Mouse (Mus musculus): Measurements from ENCODE around the gene Ccdc163.

The Ccdc163 gene

DNA sequence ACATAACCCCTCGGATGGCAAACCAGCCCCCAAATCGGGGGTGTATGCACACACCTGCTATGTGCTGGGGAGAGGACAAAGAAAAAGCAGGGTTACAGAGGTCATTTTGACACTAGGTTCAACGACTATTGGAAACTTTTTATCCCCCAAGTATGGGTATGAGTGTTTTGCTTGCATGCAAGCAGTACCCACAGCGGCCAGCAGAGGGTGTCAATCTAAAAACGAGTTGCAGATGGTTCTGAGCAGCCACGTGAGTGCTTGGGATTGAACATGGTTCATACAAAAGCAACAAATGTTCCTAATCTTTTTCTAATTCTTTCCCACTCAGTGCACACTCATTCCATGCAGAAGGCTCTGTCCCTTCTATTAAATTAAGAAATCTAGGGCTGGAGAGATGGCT lies 4.5 kb upstream of the Ccdc163 start:
- DNase-seq (ENCODE audit: low spot score in 2 of 2) = peak; percentile 46 to 52

DNA sequence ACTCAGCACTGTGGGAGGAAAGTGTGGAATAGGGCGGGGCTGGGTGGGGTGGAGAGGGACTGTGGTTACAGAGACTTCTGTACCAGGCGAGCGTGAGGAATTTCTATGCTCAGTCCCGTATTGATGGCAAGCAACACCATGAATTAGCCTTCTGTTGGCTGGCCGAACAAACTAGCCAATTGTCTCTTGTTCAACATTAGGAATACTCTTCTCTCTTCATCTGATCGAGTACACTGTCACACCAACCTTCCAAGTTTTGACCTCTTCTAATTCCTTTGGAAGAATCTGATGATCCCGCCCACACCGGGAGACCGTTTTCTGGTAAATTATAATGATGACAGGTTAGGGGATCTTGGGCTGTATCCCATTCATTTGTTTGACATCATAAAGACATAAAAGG lies 643 bp upstream of the Ccdc163 start:
- DNase-seq (ENCODE audit: low spot score in 2 of 2) = peak in 1 of 2 experiments; percentile 18

DNA sequence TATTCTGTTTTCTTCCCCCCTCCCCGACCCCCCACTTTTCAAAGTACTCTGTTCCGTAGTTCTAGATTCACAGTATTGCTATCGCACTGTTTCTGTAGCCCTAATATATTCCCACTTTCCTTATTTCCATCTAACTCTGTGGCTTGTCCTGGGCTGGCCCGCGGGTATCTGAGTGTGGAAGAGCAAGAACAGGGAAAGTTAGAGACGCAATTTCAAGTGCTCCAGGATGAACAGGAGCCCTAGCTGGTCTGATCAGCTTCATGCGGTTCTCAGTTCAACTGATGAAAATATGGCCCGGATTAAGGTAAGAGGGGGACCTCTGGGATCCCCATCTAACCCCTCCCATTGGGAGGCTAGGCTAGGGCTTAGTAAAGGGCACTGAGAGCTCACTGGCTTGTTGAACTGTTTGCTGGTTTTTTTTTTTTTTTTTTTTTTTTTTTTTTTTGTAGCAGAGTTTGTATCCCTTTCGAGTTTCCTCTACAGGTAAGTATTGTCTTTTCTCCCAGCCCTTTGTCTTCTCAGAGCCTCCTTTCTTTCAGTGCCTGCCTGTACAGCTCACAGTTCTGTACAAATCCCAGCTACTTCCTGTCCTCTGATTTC lies 582 bp downstream of the Ccdc163 start:
- no peak for DNase-seq (ENCODE audit: low spot score in 2 of 2)

DNA sequence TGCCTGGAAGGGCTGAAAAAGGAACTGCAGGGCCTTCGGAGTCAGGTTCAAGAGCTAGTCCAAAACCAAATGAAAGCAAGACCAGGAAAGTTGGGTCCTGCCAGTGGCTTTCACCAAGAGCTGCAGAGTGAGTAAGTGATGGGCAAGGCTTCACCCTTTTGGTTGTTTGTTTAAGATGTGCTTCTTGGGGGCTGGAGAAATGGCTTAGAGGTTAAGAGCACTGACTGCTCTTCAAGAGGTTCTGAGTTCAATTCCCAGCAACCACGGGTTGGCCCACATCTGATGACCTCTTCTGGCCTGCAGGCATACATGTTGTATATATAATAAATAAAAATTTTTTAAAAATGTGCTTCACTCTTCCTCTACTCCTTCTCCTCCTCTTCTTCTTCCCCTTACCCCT lies 1.8 kb downstream of the Ccdc163 start:
- no peak for DNase-seq (ENCODE audit: low spot score in 2 of 2)

DNA sequence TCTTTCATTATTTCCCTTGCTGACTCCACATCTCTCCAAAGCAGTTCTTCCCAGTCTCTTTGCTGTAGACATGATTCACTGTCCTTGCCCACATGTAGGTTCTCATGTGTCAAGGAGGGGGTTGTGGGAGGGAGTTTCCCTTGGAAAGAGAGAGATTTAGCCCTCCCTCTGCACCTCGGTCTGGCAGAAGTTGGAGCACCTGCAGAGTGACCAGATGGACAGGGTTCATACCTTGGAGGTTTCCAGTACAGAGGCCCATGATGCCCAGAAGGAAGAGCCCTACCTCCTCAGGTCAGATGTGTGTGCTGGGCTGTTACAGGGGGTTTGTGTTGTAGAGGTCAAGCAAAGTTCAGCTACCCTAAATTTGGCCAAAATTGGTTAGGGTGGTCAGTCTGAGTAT lies 4.2 kb downstream of the Ccdc163 start:
- no peak for DNase-seq (ENCODE audit: low spot score in 2 of 2)

DNA sequence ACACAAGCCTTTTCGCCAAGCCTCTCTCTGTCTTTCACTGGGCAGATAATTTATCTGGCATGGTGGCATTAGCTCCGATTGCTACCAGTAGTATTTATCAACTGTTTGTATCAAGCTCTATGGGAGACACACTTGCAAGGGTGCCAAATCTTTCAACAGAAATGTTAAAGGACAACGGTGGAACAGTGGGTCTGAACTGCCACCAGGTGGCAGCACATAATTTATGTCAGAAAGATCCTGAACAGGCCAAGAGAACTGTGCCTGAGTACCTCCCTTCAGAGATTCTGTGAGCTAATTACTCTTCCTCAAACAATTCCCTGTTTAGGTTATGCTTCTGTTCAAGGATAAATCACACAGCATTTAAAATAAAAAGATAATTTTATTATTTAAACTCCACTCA lies 11.1 kb downstream of the Ccdc163 start:
- DNase-seq (ENCODE audit: low spot score in 2 of 2) = peak; percentile 25 to 45

DNA sequence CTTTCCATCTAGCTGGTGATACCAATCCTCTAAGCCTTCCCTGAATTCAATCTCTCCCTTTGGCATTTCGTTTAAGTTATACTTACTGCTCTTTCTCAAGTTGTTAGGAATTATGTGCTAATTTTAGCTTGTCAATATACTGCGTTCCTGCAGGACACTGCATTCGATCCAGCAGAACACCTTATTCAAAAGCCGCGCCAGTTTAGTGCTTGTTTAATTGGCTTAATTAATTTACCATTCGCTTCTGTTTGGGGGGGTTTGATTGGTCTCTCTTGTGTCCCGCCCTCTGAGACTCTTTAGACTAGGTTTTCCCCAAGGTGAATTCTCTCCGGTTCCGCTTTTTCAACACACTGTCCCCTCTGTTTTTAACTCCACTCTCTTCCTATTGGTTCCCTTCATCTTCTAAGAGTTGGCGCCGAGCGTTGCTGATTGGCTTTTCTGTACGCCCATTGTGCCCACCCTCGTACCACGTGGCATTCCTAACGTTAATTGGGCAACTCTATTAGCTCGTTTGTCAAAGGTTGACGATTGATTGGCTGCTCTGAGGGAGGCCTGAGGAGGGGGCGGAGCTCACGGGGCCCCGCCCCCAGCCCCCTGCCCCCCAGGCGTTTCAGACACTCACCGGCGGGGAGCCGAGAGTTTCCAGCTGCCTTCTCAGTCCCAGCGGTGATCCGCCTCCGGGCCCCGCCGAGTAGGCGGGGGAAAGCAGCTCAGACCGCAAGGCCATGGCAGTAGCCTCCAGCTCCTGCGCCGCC lies 12.2 kb downstream of the Ccdc163 start, which contains the start of gene Tesk2:
TSS of gene Tesk2 (plus strand) at position 606 of the 755 bp plus-strand sequence.
- DNase-seq (ENCODE audit: low spot score in 2 of 2) = peak; percentile 72 to 79

DNA sequence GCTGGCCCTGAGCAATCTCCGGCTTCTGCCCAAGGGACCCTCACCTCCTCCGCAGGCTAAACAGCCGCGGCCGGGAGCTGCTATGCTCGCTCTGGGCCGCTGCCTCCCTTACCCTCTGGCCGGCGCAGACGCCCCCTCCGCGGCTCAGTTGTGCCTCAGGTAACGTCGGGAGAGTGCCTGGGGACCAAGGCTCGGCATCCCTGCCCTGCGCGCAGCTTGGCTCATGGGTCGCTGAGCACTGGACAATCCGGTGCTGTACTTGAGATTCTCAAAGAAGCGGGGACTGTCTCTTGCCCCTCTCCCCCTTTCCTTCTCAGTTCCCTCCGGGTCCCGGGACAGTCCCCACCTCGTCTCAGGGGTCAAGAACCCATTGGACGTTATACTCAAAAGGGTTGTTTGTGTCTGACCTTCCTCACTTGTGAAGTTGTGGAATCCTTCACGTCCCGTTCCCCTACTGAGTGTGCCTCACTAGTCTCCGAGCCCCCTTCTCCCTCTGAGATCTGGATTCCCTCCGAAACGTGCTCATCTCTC lies 12.9 kb downstream of the Ccdc163 start:
- DNase-seq (ENCODE audit: low spot score in 2 of 2) = no peak

DNA sequence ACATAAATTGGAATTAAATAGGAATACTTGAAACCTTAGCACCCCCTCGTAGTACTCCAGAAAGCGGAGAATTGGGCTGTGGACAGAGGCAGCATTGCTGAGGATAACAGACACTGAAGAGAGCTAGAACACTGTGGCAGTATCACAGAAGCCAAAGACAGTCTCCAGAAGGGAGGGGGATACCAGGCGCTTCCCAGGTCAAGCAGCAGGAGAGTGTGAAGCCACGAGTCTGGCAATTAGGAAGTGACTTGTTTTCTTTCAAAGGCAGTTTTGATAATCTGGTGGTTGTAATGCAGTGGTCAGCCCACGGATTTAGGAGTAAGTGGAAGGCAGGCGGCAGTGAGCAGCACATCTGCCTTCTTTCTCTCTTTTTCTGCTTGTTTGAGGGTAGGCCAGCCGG lies 13.9 kb downstream of the Ccdc163 start:
- no peak for DNase-seq (ENCODE audit: low spot score in 2 of 2)

DNA sequence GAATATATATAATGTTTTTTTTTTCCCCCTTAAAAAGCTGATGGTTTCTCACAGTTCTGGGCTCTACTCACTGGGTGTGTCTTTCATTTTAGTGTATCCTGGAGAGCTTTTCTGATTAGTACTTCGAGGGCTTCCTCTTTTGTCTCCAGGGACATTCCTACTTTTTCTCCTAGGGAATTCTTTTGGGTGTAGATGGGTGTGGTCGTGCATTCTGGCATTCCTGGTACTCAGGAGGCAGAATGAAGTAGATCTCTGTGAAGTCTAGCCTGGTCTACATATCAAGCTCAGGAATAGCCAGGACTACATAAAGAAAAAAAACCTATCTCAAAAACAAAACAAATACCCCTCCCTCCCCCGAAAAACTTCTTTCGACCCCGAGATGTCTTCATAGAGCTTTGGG lies 17.1 kb downstream of the Ccdc163 start:
- no peak for DNase-seq (ENCODE audit: low spot score in 2 of 2)

DNA sequence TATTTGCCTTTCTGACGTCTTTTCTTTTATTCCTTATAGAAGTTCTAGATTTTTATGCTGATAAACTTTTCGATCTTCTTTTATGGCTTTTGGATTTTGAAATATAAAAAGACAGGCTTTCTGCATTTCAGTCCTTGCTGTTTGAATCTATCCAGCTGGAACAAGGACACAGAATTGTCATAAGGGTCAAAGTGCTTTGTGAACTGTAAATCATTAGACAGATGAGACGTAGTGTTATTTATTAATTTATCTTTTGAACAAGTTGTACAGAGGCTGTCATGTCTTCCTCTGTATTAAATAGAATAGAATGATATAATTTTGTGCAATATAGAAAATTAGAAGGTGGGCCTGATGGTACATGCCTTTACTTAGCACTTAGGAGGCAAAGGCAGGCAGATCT lies 19.1 kb downstream of the Ccdc163 start:
- no peak for DNase-seq (ENCODE audit: low spot score in 2 of 2)

DNA sequence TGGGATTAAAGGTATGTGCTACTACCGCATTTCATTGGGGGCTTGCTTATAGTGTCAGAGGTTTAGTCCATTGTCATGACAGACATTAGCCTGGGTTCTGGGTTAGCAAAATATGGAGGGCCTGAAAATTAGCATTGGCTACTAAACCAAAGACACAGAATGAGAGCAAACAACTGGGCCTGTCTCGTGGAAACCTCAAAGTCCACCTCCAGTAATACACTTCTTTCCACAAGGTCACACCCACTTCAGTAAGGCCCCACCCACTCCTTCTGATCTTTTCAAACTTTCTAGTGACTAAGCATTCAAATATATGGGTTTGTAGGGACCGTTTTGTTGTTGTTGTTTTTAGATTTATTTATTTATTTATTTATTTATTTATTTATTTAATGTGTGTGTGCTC lies 21.2 kb downstream of the Ccdc163 start:
- DNase-seq (ENCODE audit: low spot score in 2 of 2) = no peak

DNA sequence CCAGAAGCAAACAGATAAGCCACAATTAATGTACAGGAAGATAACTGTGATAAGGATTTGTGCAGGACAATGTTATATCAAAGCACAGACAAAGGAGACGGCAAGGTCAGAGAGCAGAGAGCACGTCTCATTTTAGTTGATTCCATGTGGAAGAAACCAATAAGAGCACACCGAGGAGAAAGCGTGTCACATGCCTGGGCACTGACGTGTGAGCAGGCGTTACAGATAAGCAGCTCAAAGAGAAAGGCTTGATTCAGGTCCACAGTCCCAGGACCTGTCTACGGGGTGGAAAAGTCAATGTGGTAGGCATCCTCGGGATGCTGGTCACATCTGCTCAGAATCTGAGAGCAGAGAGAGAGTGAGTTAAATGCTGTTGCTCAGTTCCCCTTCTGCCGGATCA lies 22.8 kb downstream of the Ccdc163 start:
- DNase-seq (ENCODE audit: low spot score in 2 of 2) = no peak

DNA sequence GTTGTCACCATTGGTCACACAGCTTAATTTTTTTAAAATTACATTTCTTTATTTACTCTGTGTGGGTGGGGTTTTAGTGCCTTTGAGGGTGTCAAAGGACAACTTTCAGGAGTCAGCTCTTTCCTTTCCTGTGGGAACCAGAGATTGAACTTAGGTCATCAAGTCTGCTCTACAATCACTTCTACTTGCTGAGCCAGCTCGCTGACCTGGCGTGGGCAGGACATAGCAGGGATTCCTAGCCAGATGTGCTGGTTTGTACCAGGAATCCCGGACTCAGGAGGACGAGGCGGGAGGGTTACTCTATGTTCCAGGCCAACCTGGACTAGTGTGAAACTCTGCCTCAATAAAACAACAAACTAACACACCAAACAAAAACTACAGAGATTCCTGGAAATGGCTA lies 24.0 kb downstream of the Ccdc163 start:
- no peak for DNase-seq (ENCODE audit: low spot score in 2 of 2)

DNA sequence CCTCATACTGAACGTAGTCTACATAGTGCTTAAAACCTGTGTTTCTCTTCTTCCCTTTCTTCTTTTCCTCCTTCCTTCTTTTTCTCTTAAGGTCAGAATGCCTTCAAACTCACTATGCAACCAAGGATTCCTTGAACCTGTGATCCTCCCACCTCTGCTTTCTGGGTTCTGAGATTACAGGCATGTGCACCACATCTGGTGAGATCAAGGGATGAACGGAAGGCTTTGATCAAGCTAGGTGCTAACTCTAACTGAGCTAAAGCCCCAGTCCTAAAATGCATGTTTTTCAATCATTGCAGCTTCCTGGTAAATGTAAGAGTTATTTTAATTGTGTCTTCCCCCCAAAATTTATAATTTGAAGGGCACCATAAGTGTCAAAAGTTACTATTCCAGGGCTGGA lies 26.7 kb downstream of the Ccdc163 start:
- DNase-seq (ENCODE audit: low spot score in 2 of 2) = no peak

DNA sequence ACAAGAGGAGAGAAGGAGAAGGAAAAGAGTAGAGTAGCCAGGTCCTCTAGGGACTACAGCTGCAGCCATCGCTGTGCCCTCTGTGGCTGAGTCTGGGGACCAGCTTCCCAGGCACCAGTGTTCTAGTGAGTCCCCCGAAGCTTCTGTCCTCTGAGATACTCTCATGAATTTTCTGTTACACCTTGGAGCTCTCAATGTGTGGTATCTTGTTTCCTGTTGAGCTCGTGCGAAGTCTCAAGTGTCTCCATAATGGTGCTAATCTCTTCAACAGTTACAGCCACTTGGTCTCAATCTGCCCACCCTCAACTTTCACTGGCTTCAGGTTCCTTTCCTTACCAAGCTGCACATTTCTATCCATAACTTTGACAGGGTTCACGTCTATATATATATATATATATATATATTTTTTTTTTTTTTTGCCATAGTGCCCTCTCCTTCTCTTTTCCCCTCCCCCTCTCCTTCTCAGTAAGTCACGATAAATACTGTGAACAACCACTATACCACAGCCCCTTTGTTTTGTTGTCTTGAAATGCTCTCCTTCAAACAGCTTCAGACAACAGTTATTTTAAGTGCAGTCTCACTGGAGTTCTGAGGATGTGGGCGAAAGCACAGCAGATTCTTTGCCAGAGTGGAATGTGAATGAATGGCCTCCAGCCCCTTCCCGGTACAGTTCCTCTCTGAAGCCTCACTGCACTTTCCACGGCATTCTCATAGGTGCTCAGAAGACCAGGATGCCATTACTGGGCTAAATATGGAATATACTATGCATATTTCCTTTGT lies 30.9 kb downstream of the Ccdc163 start:
- DNase-seq (ENCODE audit: low spot score in 2 of 2) = no peak

DNA sequence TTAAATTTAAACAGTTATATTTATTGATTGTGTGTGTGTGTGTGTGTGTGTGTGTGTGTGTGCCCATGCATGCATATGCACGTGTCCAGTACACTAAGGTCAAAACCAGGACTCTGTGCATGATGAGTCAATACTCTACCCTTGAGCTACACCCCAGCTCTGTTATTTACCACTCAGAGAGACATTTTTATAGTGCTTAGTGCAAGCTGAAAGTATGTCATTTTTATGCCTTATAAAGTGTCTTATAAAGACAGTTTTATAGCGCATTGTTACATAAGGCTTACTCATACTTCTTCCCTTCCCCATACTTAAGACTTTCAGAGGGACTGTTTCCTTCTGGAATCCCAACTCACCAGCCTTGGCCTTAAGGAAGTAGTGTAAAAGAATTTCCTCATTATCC lies 41.4 kb downstream of the Ccdc163 start:
- DNase-seq (ENCODE audit: low spot score in 2 of 2) = no peak

DNA sequence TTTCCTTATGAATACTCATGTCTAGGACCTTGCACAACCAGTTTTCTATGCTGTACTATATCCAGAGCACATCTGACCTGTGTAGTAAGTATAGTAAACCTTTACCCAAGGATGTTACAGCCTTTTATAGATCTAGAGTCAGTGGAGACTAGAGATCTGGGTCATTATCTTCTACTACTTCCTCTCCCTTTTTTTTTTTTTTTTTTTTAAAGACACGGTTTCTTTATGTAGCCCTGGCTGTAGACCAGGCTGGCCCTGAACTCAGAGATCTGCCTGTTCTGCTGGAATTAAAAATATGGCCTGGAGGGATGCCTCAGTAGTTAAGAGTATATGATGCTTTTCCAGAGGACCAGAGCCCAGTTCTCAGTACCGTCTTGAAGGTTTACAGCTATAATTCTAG lies 53.6 kb downstream of the Ccdc163 start:
- DNase-seq (ENCODE audit: low spot score in 2 of 2) = no peak

DNA sequence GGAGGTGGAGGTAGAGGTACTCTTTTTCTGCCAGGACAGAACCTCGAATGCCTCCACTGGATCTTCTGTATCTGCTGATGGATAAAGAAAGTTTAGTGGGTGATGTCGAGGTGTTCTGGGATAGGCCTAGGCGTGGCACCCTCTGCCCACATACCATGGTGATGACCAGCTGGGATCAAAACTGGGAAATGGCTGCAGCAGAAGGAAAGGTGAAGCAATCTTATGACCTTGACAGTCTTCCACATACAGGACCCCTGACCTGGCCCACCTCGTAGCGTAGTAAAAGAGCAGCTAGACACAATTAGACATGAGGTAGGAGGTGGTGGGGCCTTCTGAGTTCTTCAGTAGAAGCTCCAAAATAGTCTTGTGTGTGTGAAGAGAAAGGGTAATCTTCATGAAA lies 55.7 kb downstream of the Ccdc163 start:
- DNase-seq (ENCODE audit: low spot score in 2 of 2) = no peak

DNA sequence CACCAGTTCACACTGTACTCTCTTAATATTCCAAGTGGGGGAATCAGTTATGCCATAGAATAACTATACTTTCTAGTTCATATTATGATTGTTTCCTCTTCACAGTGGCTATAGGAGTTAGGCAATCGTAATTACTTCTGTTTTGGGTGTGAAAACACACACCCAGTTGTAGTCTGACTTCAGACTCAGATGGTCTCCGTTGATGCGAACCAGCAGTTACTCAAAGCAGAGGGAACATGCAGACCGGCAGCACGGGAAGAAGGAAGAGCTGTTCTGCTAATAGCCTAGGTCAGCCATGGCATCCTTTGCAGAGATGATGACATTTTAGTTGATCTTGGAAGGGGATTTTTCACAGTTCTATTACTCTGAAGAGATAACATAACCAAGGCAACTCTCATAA lies 60.2 kb downstream of the Ccdc163 start:
- no peak for DNase-seq (ENCODE audit: low spot score in 2 of 2)

DNA sequence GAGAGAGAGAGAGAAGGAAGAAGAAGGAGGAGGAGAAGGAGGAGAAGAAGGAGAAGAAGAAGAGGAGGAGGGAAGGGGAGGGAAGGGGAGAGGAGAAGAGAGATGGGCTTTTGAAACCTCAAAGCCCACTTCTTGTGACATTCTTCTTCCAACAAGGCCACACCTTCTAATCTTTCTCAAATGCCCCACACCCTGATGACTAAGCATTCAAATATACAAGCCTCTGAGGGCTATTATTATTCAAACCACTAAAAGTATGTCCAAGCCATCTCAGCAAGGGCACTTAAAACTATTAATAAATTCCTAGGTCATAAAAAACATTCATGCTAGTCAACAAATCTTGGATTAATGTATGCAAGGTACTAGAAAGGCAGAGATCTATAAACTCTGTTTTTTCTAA lies 60.8 kb downstream of the Ccdc163 start:
- DNase-seq (ENCODE audit: low spot score in 2 of 2) = no peak

DNA sequence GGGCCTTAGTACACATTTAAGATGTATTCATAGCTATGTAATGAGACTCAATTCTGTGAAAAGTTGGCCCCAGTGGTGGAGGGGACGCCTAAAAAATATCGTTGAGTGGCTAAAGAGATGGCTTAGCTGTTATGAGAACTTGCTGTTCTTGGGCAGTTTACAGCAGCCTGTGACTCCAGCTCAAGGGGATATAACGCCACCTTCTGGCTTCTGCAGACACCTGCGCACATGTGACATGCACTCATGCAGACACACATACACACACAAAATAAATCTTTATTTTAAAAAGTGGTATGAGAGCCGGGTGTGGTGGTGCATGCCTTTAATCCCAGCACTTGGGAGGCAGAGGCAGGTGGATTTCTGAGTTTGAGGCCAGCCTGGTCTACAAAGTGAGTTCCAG lies 68.1 kb downstream of the Ccdc163 start:
- DNase-seq (ENCODE audit: low spot score in 2 of 2) = no peak

DNA sequence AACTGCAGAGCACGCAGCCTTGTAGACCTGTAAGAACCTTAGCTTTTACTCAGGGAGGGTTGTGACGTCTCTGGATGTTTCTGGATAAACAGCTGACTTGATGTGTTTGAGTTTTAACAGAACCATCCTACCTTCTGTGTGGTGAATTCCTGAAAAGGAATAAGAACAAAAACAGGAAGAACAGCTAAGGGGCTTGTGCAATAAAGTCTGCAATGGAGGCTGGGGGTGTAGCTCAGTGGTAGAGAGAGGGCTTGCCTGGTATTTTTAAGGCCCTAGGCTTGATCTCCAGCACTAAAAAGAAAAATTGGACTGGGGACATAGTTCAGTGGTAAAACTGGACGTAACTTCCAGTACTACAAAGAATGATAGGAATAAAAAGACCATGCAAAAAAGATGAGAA lies 68.8 kb downstream of the Ccdc163 start:
- DNase-seq (ENCODE audit: low spot score in 2 of 2) = no peak
